In the genomic region with DNA sequence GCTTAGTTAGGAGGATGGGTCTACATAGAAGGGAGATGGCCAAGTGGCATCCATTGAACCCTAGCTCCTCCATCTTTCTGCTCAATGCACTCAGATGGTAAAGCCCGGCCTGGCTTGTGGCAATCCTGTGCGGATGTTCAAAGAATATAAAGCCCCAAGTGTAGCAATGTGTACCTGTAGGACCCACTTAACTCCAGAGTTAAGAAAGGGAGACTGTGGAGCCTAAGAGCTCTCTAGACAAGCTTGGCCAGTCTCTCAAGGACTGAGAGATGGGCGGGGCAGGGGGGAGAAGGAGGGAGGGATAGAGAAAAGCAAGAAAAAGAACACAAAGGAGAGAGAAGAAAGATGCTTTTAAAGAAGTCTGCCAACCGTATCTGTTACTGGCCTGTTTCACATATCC, we compare ENCODE assay signal across 25 mouse cellular contexts.
"Had no signal": no experiment of that assay in that cellular context is flagged by ENCODE, and none has a peak within 500 bp of the region (broad histone marks: within the 10 kb centered on the region; RNA-seq: fewer than 3 reads in every experiment).

No protein-coding gene starts in this region.

- H3K4me2 ChIP-seq: heart, embryonic 11.5 days; heart, embryonic 13.5 days; heart, embryonic 15.5 days; hindbrain, embryonic 13.5 days; hindbrain, embryonic 15.5 days; kidney, embryonic 15.5 days; limb, embryonic 13.5 days; limb, embryonic 15.5 days had no signal

- H3K9me3 ChIP-seq: heart, embryonic 13.5 days; heart, embryonic 15.5 days; hindbrain, embryonic 13.5 days; hindbrain, embryonic 15.5 days; kidney, embryonic 15.5 days; limb, embryonic 13.5 days; limb, embryonic 15.5 days had no signal

- H3K27ac ChIP-seq: heart, adult 2 months; heart, embryonic 13.5 days; heart, embryonic 15.5 days; hindbrain, embryonic 13.5 days; hindbrain, embryonic 15.5 days; hindbrain, postnatal 0 days; kidney, embryonic 15.5 days; kidney, postnatal 0 days; limb, embryonic 13.5 days; limb, embryonic 15.5 days had no signal

- ATAC-seq: forebrain, postnatal 0 days; hindbrain, postnatal 0 days; intestine, embryonic 16.5 days had no signal

- DNase-seq: forebrain, postnatal 0 days; gastrocnemius, postnatal 14 days; gastrocnemius, postnatal 36 days; heart, adult 2 months; heart, postnatal 14 days; heart, postnatal 36 days; kidney, adult 11 months; kidney, adult 2 months; kidney, adult 9 months; kidney, postnatal 14 days; kidney, postnatal 36 days; layer of hippocampus, adult 9-11 months; layer of hippocampus, postnatal 36 days; left cerebral cortex, postnatal 4 days had no signal

- H3K36me3 ChIP-seq: heart, embryonic 13.5 days; heart, embryonic 15.5 days; hindbrain, embryonic 13.5 days; hindbrain, embryonic 15.5 days; kidney, embryonic 15.5 days; limb, embryonic 13.5 days; limb, embryonic 15.5 days had no signal

- H3K4me3 ChIP-seq: heart, adult 2 months; heart, embryonic 13.5 days; heart, embryonic 15.5 days; hindbrain, embryonic 13.5 days; hindbrain, embryonic 15.5 days; kidney, embryonic 15.5 days; limb, embryonic 13.5 days; limb, embryonic 15.5 days had no signal

- H3K9ac ChIP-seq: forebrain, postnatal 0 days; heart, embryonic 13.5 days; heart, embryonic 15.5 days; hindbrain, embryonic 13.5 days; hindbrain, embryonic 15.5 days; kidney, embryonic 15.5 days; limb, embryonic 13.5 days; limb, embryonic 15.5 days had no signal
